Mouse (Mus musculus) gastrocnemius, postnatal 36 days (tissue): ENCODE measurements around the gene Lat2. TPM values are rescaled to one million over a fixed set of nuclear protein-coding genes. Genes with fewer than 3 reads are reported as not detected.

Experiments
- DNase-seq, 2 experiments: peaks; one replicate each; pipeline ENCODE4 v3.0.0; 2022
- intact Hi-C: fragments of 180-260 bp; cut with DNase I; formaldehyde crosslinking; loops from one replicate; pipeline ENCODE4 v1.15.1; 2025
- total RNA-seq, 2 experiments: library from RNA; stranded (reverse); gene quantifications; 2 replicates each; pipeline ENCODE4 v1.2.3; 2021

The Lat2 gene
- total RNA-seq, 2 experiments from 2014 or later: 1.4 TPM

DNA sequence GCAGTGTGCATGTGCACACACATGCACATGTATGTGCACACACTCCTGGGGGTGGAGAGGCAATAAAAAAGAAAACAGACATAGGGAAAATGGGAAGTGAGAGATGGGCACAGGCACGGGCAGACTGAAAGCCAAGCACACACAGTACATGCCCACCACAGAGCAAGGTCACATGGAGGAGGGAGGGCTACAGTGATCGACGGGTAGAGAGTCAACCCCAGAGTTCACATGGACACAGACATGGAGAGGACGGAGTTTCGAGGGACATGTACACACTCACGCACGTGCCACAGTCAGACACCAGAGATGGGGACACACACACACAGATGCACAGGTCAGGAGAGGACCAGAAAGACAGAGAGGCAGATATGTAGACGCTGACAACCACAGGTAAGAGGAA lies 555 bp upstream of the Lat2 start:
- DNase-seq: no peak
- intact Hi-C loops: no loop called here

DNA sequence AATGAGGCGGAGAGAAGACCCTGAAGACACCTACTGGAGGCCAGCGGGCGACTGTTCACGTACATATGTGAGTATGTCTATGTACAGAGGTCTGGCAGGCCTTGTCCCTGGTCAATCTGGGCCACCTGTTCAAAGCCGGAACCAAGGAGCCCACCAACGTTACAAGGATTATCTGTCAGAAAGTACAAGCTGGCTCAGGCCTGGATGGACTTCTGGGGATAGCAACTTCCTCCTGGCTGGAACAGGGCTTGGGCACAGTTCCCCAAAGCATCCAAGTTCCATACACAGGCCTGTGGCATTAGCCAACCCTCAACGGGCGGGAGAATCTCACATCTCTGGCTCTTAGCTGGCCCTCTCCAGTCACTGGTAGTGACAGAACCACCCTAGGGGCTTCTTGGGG lies 529 bp downstream of the Lat2 start:
- DNase-seq: no peak
- intact Hi-C loops: no loop called here

- intact Hi-C loops: no loop called here
- DNase-seq: no peak
Measured at GRCm38 (mm10) chr5:134613727-134614126, 1.1 kb downstream of the Lat2 start.

- intact Hi-C loops: no loop called here
Measured at GRCm38 (mm10) chr5:134611810-134612521, 2.9 kb downstream of the Lat2 start.

GRCm38 (mm10) chr5:134609916-134610643 lies 4.7 kb downstream of the Lat2 start:
- DNase-seq: no peak
- intact Hi-C loops: no loop called here

More at GRCm38 (mm10) chr5:134611810-134612521, 2.9 kb downstream of the Lat2 start:
- DNase-seq: no peak

DNA sequence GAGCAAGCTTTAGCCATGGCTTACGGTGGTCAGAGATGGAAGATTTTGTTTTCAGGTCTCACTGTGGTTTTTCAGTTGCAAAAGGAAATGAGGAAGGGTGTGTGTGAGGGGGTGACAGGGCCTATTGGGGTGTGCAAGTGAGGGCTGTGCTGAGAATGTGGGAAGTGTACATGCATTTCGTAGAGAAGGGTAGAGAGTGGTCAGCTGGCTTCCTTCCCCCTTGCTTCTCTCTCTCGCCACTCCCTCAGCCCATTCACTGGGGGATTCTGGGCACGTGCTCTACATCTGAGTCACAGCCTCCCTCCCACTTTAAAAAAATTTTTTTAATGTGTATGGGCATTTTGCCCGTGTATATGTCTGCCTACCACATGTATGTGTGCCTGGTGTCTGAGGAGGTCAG lies 7.7 kb downstream of the Lat2 start:
- intact Hi-C loops: no loop called here
- no peak for DNase-seq

- no peak for DNase-seq
- intact Hi-C loops: no loop called here
Measured at GRCm38 (mm10) chr5:134606314-134606713, 8.5 kb downstream of the Lat2 start.

GRCm38 (mm10) chr5:134604376-134604775 lies 10.4 kb downstream of the Lat2 start:
- intact Hi-C loops: no loop called here
- DNase-seq: no peak

- peak in 1 of 2 experiments; percentile 30 for DNase-seq
- intact Hi-C loops: loop anchor here (10.0 kb wide), 1 partner anchor 223 kb away; no protein-coding TSS in a partner anchor
Measured at GRCm38 (mm10) chr5:134597711-134598110, 17.1 kb downstream of the Lat2 start.

DNA sequence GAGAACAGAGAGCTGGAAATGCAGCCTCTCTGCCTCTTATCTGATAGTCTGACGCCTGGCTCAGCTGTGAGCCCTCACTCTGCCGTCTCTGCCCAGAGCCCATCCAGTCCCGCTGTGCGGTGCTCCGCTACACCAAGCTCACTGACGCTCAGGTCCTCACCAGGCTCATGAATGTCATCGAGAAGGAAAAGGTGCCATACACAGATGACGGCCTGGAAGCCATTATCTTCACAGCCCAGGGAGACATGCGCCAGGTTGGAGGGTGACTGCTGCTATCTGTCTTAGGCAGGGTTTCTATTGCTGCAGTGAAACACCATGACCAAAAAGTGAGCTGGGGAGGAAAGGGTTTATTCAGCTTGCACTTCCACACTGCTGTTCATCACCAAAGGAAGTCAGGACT lies 21.7 kb downstream of the Lat2 start:
- no peak for DNase-seq
- intact Hi-C loops: loop anchor here (10.0 kb wide), 1 partner anchor 218 kb away; no protein-coding TSS in a partner anchor

DNA sequence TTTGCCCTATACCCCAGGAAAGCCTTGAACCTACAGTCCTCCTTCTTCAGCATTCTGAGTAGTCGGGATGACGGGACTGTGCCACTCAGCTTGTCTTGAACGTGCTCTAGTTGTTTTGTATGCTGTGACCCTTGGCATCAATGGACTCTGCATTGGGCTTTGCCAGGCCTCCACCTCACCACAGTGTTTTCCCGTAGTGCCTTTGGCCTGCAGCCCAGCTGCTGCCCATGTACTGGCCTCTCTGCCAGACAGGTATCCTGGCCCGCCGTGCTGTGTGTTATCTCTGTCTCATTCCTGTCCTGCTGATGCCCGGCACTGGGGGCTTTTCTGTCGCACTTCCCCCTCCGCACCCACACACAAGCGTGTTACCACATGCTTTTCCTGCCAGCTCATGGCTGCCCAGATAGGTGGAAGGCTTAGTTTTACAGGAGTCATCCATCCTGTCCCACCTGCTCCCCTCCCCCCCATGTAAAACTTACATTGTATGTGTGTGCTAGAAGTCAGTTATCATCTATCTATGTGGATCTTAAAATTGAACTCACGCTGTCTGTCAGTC lies 22.7 kb downstream of the Lat2 start:
- DNase-seq: no peak
- intact Hi-C loops: loop anchor here (10.0 kb wide), 1 partner anchor 217 kb away; no protein-coding TSS in a partner anchor

- intact Hi-C loops: loop anchor here (10.0 kb wide), 1 partner anchor 215 kb away; no protein-coding TSS in a partner anchor
Measured at GRCm38 (mm10) chr5:134589900-134590299, 24.9 kb downstream of the Lat2 start.

DNA sequence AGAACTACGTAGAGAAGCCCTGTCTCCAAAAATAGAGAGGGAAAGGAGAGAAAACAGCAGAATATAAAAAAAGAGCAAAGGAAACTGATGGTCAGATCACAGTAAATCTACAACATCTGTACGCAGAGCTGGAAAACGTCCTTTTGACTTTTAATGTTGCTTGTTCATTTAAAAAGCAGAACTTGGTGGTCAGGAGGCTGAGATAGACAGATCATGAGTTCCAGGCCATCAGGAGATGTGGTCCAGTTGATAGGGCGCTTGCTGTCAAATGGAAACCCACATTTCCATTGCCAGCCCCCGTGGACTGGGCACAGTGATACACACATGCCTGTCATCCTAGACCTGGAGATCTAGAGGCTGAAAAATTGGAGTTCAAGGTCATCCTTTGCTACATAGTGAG lies 30.0 kb downstream of the Lat2 start:
- no peak for DNase-seq
- intact Hi-C loops: no loop called here

More at GRCm38 (mm10) chr5:134589900-134590299, 24.9 kb downstream of the Lat2 start:
- no peak for DNase-seq

DNA sequence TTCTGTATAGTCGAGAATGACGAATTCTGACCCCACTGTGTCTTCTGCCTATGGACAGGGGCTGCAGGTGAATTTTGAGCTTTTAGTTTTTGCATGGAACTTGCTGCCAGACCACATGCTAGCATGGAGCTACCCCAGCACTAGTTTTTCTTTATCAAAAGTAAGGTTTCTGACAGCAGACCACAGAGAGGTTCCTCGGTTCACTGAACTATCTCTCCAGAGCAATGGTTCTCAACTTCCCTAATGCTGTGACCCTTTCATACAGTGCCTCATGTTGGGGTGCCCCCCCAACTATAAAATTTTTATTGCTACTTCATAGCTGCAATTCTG lies 31.0 kb downstream of the Lat2 start:
- no peak for DNase-seq
- intact Hi-C loops: no loop called here

DNA sequence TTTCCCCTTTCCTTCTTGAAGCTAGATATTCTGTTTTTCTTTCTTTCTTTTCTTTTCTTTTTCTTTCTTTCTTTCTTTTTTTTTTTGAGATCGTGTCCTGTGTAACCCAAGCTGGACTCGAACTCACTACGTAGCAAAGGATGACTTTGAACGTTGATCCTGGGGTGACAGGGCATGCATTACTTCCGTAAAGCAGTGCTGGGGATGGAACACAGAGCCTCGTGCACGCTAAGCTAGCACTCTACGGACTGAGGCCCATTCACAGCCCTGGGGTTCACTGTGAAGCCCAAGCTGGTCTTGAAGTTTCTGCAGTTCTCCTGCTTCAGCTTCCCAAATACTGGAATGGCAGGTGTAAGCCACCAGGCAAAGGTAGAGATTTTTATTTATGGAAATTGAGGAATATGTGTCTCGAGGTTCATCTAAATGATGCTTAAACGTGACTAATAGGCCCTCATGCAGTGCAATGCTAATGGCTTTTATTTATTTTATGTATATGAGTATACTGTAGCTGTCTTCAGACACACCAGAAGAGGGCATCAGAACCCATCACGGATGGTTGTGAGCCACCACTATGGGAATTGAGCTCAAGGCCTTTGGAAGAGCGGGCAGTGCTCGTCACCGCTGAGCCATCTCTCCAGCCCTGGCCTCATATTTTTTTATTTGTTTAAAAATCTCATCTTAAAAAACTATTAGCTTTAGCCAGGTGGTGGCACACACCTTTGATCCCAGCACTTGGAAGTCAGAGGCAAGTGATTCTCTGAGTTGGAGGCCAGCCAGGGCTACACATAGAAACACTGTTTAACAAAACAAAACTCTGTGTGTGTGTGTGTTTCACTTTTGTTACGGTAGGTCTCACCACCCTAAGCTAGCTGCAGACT lies 31.6 kb downstream of the Lat2 start:
- no peak for DNase-seq
- intact Hi-C loops: no loop called here

- DNase-seq: peak; percentile 95 to 97
- intact Hi-C loops: no loop called here
Measured at GRCm38 (mm10) chr5:134582221-134582907, 32.5 kb downstream of the Lat2 start.

GRCm38 (mm10) chr5:134581146-134581545 lies 33.7 kb downstream of the Lat2 start, which contains the start of gene Rfc2:
Gene Rfc2, plus strand, starts transcription at chr5:134581366.
- no peak for DNase-seq
- intact Hi-C loops: loop anchor here (2.0 kb wide), 1 partner anchor 72 kb away; no protein-coding TSS in a partner anchor

DNA sequence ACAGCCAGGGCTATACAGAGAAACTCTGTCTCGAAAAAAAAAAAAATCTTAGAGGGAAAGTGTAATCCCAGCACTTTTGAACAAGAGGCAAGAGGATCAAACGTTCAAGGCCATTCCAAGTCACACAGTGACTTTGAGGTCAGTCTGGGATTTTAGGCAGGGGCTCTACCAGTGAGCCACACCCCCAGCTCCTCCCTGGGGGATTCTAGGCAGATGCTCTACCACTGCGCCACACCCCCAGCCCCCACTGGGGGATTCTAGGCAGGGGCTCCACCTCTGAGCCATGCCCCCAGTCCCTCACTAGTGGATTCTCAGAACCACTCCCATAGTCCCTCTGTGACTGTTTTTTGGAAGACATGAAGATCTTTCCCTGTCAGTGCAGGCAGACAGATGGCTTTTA lies 35.7 kb downstream of the Lat2 start:
- no peak for DNase-seq
- intact Hi-C loops: no loop called here

DNA sequence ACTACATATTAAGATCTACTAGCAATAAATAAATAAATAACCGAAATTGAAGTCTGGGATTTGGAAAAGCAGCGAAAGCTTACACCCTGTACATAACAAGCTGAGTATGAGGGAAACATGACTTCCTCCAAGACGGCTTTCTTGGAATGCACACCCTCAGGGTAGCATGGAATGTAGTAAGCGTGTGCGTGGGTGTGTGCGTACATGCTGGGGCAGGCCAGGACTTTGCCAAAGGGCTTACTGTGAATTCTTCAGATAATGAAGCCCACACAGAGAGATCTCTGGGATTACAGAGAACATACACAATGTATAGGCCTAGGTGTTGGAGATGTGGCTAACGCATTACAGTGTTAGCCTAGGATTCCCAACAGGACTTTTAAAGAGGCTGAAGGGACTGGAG lies 37.3 kb downstream of the Lat2 start:
- intact Hi-C loops: no loop called here
- no peak for DNase-seq
